ENCODE assay signal across 9 mouse cellular contexts in the genomic region with DNA sequence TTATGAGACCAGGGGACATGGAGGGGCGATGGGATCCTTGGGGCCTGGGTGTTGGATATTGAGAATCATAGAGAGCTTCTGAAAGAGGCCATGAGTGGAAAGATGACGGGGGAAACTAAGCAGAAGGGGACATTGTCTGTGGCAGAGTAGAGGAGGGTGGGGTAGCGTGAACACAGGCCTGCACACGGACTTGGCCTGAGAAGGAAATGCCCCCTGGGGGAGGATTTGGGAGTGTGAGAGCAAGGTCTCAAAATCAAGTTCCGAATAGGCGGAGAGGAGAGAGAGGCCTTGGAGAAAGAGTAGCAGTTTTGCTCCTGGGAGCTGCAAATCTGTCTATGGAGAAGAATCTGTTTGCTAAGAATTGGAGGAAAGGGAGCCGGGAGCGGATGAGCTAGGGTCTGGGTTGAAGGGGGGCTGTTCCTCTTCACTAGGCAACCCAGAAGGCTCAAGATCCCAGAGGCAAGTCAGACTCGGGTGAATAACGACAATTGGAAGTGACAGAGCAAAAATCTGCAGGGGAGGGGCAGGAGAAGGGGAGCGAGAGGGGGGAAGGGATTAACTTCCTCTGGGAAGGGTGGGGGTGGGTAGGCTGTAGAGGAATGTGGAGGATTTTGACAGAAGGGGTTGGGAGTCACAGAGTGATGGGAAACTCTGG. TPM values are rescaled to one million over a fixed set of nuclear protein-coding genes. Genes with fewer than 3 reads are reported as not detected.
DNase-seq lines count a peak whose midpoint lies in the region; ATAC-seq and TF ChIP-seq lines count a peak whose summit lies in the region.
"Had no signal": no experiment of that assay in that cellular context is flagged by ENCODE, and none has a peak within 500 bp of the region (broad histone marks: within the 10 kb centered on the region; RNA-seq: fewer than 3 reads in every experiment).

No protein-coding gene starts in this region.

- intact Hi-C loops in left cerebral cortex, postnatal 14 days (cut with DNase I), result no loop called here

- no peaks in the 10 kb centered on the region for H3K9me3 ChIP-seq in lung, embryonic 14.5 days (ENCODE audit: low read depth, low read length)
- no peaks in the 10 kb centered on the region for H3K9me3 ChIP-seq in embryonic facial prominence, embryonic 13.5 days
- no peaks in the 10 kb centered on the region for H3K9me3 ChIP-seq in kidney, postnatal 0 days (replicated peaks; ENCODE audit: low read length)
- H3K9me3 ChIP-seq in neural tube, embryonic 15.5 days (replicated peaks), result no peaks in the 10 kb centered on the region

- H3K9ac ChIP-seq in lung, embryonic 14.5 days, result peak overlapping the region; percentile 33; the same call in 1 of the 2 replicates
- H3K9ac ChIP-seq in embryonic facial prominence, embryonic 13.5 days, result peak overlapping the region; percentile 47; the same call in 1 of the 2 replicates
- no peak overlapping the region for H3K9ac ChIP-seq in kidney, postnatal 0 days (ENCODE audit: low read depth, low read length)
- no peak overlapping the region; the same call in 1 of the 2 replicates for H3K9ac ChIP-seq in neural tube, embryonic 15.5 days (replicated peaks)

- peak; percentile 22; the same call in 1 of the 2 replicates for ATAC-seq in lung, embryonic 14.5 days (ENCODE audit: insufficient read depth)
- ATAC-seq in embryonic facial prominence, embryonic 13.5 days (ENCODE audit: insufficient number of reproducible peaks, insufficient read depth, low FRiP score, low TSS enrichment, low read depth), result no peak
- peak; percentile 52; the same call in 1 of the 2 replicates for ATAC-seq in kidney, postnatal 0 days (replicated peaks; ENCODE audit: low FRiP score, low read depth)
- no peak for ATAC-seq in neural tube, embryonic 15.5 days (ENCODE audit: low FRiP score)

- DNase-seq in lung, embryonic 14.5 days, result peak; percentile 63
- DNase-seq in lung, adult 2 months, result no peak
- peak; percentile 91 for DNase-seq in kidney, postnatal 0 days (ENCODE audit: low spot score)
- no peak for DNase-seq in layer of hippocampus, postnatal 10 days (ENCODE audit: low spot score in 2 of 2)
- no peak for DNase-seq in spleen, adult 18-20 months
- DNase-seq in left cerebral cortex, postnatal 14 days (ENCODE audit: low spot score in 2 of 2), result no peak
- DNase-seq: layer of hippocampus, postnatal 36 days had no signal

- no peak overlapping the region for H3K4me3 ChIP-seq in lung, embryonic 14.5 days (ENCODE audit: low read depth, low read length)
- H3K4me3 ChIP-seq in lung, adult 2 months (replicated peaks; ENCODE audit: extremely low read depth, low read depth, low read length), result no peak overlapping the region
- no peak overlapping the region for H3K4me3 ChIP-seq in embryonic facial prominence, embryonic 13.5 days
- no peak overlapping the region for H3K4me3 ChIP-seq in kidney, postnatal 0 days (replicated peaks; ENCODE audit: low read depth, low read length)
- no peak overlapping the region for H3K4me3 ChIP-seq in neural tube, embryonic 15.5 days (replicated peaks)

- H3K4me1 ChIP-seq in lung, embryonic 14.5 days (ENCODE audit: insufficient read depth), result peaks cover 20% of the 10 kb centered on the region
- no peaks in the 10 kb centered on the region for H3K4me1 ChIP-seq in lung, adult 2 months (ENCODE audit: control insufficient read depth, insufficient read depth, low read length)
- H3K4me1 ChIP-seq in embryonic facial prominence, embryonic 13.5 days, result peaks cover 15% of the 10 kb centered on the region
- peaks cover 19% of the 10 kb centered on the region for H3K4me1 ChIP-seq in kidney, postnatal 0 days (replicated peaks; ENCODE audit: insufficient read depth, low read length)
- peaks cover 12% of the 10 kb centered on the region for H3K4me1 ChIP-seq in neural tube, embryonic 15.5 days

- H3K36me3 ChIP-seq in lung, embryonic 14.5 days (ENCODE audit: insufficient read depth), result peaks cover 8% of the 10 kb centered on the region; the same call in 1 of the 2 replicates
- H3K36me3 ChIP-seq in embryonic facial prominence, embryonic 13.5 days, result peaks cover 12% of the 10 kb centered on the region
- no peaks in the 10 kb centered on the region for H3K36me3 ChIP-seq in kidney, postnatal 0 days (ENCODE audit: insufficient read depth, low read length)
- 0 out of 2 replicates have a peak, but pooled peaks cover 3% of the 10 kb centered on the region for H3K36me3 ChIP-seq in neural tube, embryonic 15.5 days

- peak overlapping the region; percentile 71; the same call in 1 of the 2 replicates for H3K27ac ChIP-seq in lung, embryonic 14.5 days (ENCODE audit: low read depth)
- H3K27ac ChIP-seq in embryonic facial prominence, embryonic 13.5 days, result peak overlapping the region; percentile 48
- H3K27ac ChIP-seq in kidney, postnatal 0 days, result peak overlapping the region; percentile 77
- peak overlapping the region; percentile 54; the same call in 1 of the 2 replicates for H3K27ac ChIP-seq in neural tube, embryonic 15.5 days (replicated peaks)

- H3K27me3 ChIP-seq in lung, embryonic 14.5 days (ENCODE audit: insufficient read depth, low read length), result no peaks in the 10 kb centered on the region
- no peaks in the 10 kb centered on the region for H3K27me3 ChIP-seq in embryonic facial prominence, embryonic 13.5 days
- no peaks in the 10 kb centered on the region for H3K27me3 ChIP-seq in kidney, postnatal 0 days (ENCODE audit: insufficient read depth, low read length)
- no peaks in the 10 kb centered on the region for H3K27me3 ChIP-seq in neural tube, embryonic 15.5 days (replicated peaks)

- 0 out of 2 replicates have a peak, but pooled peaks have one; percentile 4 for TF ChIP-seq CTCF in lung, embryonic 14.5 days (IDR thresholded peaks at IDR 0.05; ENCODE audit: low read depth)
- TF ChIP-seq CTCF in lung, adult 2 months (IDR thresholded peaks at IDR 0.05; ENCODE audit: insufficient read depth, low read length), result no peak
- 0 out of 2 replicates have a peak, but pooled peaks have one; percentile 9 for TF ChIP-seq CTCF in kidney, postnatal 0 days (IDR thresholded peaks at IDR 0.05; ENCODE audit: low read depth)

- peak overlapping the region; percentile 39 for H3K4me2 ChIP-seq in lung, embryonic 14.5 days
- peak overlapping the region; percentile 36 for H3K4me2 ChIP-seq in embryonic facial prominence, embryonic 13.5 days
- H3K4me2 ChIP-seq in kidney, postnatal 0 days (ENCODE audit: low read length), result peak overlapping the region; percentile 14
- H3K4me2 ChIP-seq in neural tube, embryonic 15.5 days, result peak overlapping the region; percentile 17

- WGBS in lung, embryonic 14.5 days, result 25% methylated on average over 11 of the region's 11 CpGs
- WGBS in lung, adult 2 months, result 46% methylated on average over 11 of the region's 11 CpGs
- WGBS in embryonic facial prominence, embryonic 13.5 days, result 17% methylated on average over 11 of the region's 11 CpGs
- WGBS in kidney, postnatal 0 days, result 15% methylated on average over 11 of the region's 11 CpGs
- WGBS in neural tube, embryonic 15.5 days, result 28% methylated on average over 11 of the region's 11 CpGs

- no peak for TF ChIP-seq POLR2A in lung, adult 2 months (IDR thresholded peaks at IDR 0.05; ENCODE audit: borderline replicate concordance, extremely low read depth, low read depth, low read length)

RNA-seq across cellular contexts. Expression of gene Serp2, which starts 43.2 kb away (rescaled TPM):
- polyA plus RNA-seq in lung, embryonic 14.5 days (2014; fragmentation: Nextera tagmentation; extraction: Ambion mirVana), result 5.8 and 7.7 TPM in 2 replicates
- polyA plus RNA-seq in lung, adult 2 months (2012; rRNA removed), result 2.9 and 3.1 TPM in 2 replicates
- polyA plus RNA-seq in embryonic facial prominence, embryonic 13.5 days (2015; fragmentation: Nextera tagmentation; extraction: Ambion mirVana), result 11.0 and 14.6 TPM in 2 replicates
- 13.1 and 13.7 TPM in 2 replicates for polyA plus RNA-seq in kidney, postnatal 0 days (2015; fragmentation: Nextera tagmentation; extraction: Ambion mirVana)
- 207 and 245 TPM in 2 replicates for polyA plus RNA-seq in neural tube, embryonic 15.5 days (2015; fragmentation: Nextera tagmentation; extraction: Ambion mirVana)
- 100 to 1,000 TPM; 150 to 175 TPM for total RNA-seq in layer of hippocampus, postnatal 10 days (2021)
- 100 to 1,000 TPM; 161 to 172 TPM for total RNA-seq in left cerebral cortex, postnatal 14 days (2021)

Comparison
In these comparisons a context has a peak if more than half of its experiments do, and no peak if none do; other contexts are left out.
1. DNase-seq: peak in lung, embryonic 14.5 days (single experiment) and kidney, postnatal 0 days (single experiment); none in lung, adult 2 months (single experiment), layer of hippocampus, postnatal 10 days (0 of 2), spleen, adult 18-20 months (0 of 2) and left cerebral cortex, postnatal 14 days (0 of 2).
2. ATAC-seq: peak in lung, embryonic 14.5 days (single experiment) and kidney, postnatal 0 days (single experiment); none in embryonic facial prominence, embryonic 13.5 days (single experiment) and neural tube, embryonic 15.5 days (single experiment).
3. H3K9ac ChIP-seq: peak in lung, embryonic 14.5 days (single experiment) and embryonic facial prominence, embryonic 13.5 days (single experiment); none in kidney, postnatal 0 days (single experiment) and neural tube, embryonic 15.5 days (single experiment).
4. RNA of gene Serp2, which starts 43.2 kb away (polyA plus RNA-seq): 207 to 245 TPM in neural tube, embryonic 15.5 days; 11.0 to 14.6 TPM in embryonic facial prominence, embryonic 13.5 days, 13.1 to 13.7 TPM in kidney, postnatal 0 days, 5.8 to 7.7 TPM in lung, embryonic 14.5 days and 2.9 to 3.1 TPM in lung, adult 2 months; every median in the first group is over 10 times any median in the second.
5. Peak in every context shown above with its lines, with median percentiles within 50 percentile points of each other: H3K27ac ChIP-seq and H3K4me2 ChIP-seq.